Mouse (Mus musculus) liver, embryonic 18 days (tissue): ENCODE measurements around the gene Vmn2r40. TPM values are rescaled to one million over a fixed set of nuclear protein-coding genes. Genes with fewer than 3 reads are reported as not detected.

Experiments used
- polyA plus RNA-seq: library from polyadenylated mRNA; depleted of rRNA; stranded (reverse); fragments of >200 nt; gene quantifications from 2 replicates; pipeline ENCODE4 v1.2.3, GENCODE M21; 2012; rRNA removed

Vmn2r40 gene
- polyA plus RNA-seq: not detected in 2 replicates

GRCm38 (mm10) chr7:8931335-8931734 lies at the start of gene Vmn2r40:
Gene Vmn2r40, minus strand, starts transcription at chr7:8931435.

Other genes with a start within 250 kb of the Vmn2r40 start
- gene Vmn2r39, start 99.4 kb upstream of the Vmn2r40 start, polyA plus RNA-seq: not detected in 2 replicates
- gene Vmn2r38, start 166.4 kb upstream of the Vmn2r40 start, polyA plus RNA-seq: not detected in 2 replicates